Mouse (Mus musculus) embryonic facial prominence, embryonic 11.5 days (tissue): ENCODE data around the gene Dock9. TPM values are rescaled to one million over a fixed set of nuclear protein-coding genes. Genes with fewer than 3 reads are reported as not detected.

Source experiments
- ATAC-seq: fragments of 200-750 bp; cut with Nextera tagmentation; replicated peaks from 2 replicates; pipeline ENCODE4 v1.8.0; 2017; ENCODE audit warnings: low read depth; ENCODE audit not compliant: insufficient number of reproducible peaks, low FRiP score, low TSS enrichment
- DNase-seq: peaks from one replicate; pipeline ENCODE4 v3.0.0-alpha.2; 2015; ENCODE audit warnings: low spot score
- H3K27ac ChIP-seq: fragments of 300-500 bp; sonication (generic); replicated peaks from 2 replicates; pipeline ENCODE4 v1.5.1; 2014; ENCODE audit warnings: mild to moderate bottlenecking, low read depth, low read length, control low read depth
- H3K27me3 ChIP-seq: fragments of 300-500 bp; sonication (generic); 2 replicates; pipeline ENCODE4 v1.6.1; 2014; ENCODE audit warnings: mild to moderate bottlenecking, low read length, moderate library complexity, mixed read lengths; ENCODE audit not compliant: control insufficient read depth, insufficient read depth
- H3K36me3 ChIP-seq: fragments of 300-500 bp; sonication (generic); replicated peaks from 2 replicates; pipeline ENCODE4 v1.6.1; 2014; ENCODE audit warnings: low read depth, mild to moderate bottlenecking, low read length, moderate library complexity, mixed read lengths; ENCODE audit not compliant: control insufficient read depth, insufficient read depth
- H3K4me1 ChIP-seq: fragments of 300-500 bp; sonication (generic); 2 replicates; pipeline ENCODE4 v1.6.1; 2014; ENCODE audit warnings: low read length, mixed read lengths; ENCODE audit not compliant: control insufficient read depth, insufficient read depth
- H3K4me2 ChIP-seq: fragments of 300-500 bp; sonication (generic); 2 replicates; pipeline ENCODE4 v1.6.1; 2014; ENCODE audit warnings: low read depth, mild to moderate bottlenecking, control low read depth, low read length, moderate library complexity
- H3K4me3 ChIP-seq: fragments of 300-500 bp; sonication (generic); 2 replicates; pipeline ENCODE4 v1.5.1; 2014; ENCODE audit warnings: low read depth, low read length, control low read depth
- H3K9ac ChIP-seq: fragments of 300-500 bp; sonication (generic); replicated peaks from 2 replicates; pipeline ENCODE4 v1.6.1; 2014; ENCODE audit warnings: mild to moderate bottlenecking, control low read depth, low read length
- H3K9me3 ChIP-seq: fragments of 300-500 bp; sonication (generic); replicated peaks from 2 replicates; pipeline ENCODE4 v1.6.1; 2016; ENCODE audit warnings: mild to moderate bottlenecking, low read length, inconsistent platforms, mixed read lengths; ENCODE audit not compliant: control insufficient read depth
- WGBS: fragments of 180-500 bp; shearing (Covaris S2); extraction: QIAGEN DNeasy Blood & Tissue Kit; methylation state at CpG from one replicate; pipeline ENCODE4 v1.1.7; 2014; 5-methylcytosine and 5-hydroxymethylcytosine counted together
- polyA plus RNA-seq: library from polyadenylated mRNA; unstranded; fragments of >200 nt; fragmentation: Nextera tagmentation; extraction: Ambion mirVana; gene quantifications from 2 replicates; pipeline ENCODE4 v1.2.1, GENCODE M21; 2014

Dock9 gene
- polyA plus RNA-seq, 1 experiment from 2014 or later: 4.9 TPM

- ATAC-seq (no peak), DNase-seq (no peak)
- whole genome bisulfite sequencing: 73% methylated on average over 9 of the region's 9 CpGs
- H3K9ac ChIP-seq: no peak overlapping the region
- no peak overlapping the region for H3K4me3 ChIP-seq
- no peaks in the 10 kb centered on the region for H3K36me3 ChIP-seq
- no peaks in the 10 kb centered on the region for H3K9me3 ChIP-seq
- H3K4me2 ChIP-seq: no peak overlapping the region
- H3K27ac ChIP-seq: no peak overlapping the region
- no peaks in the 10 kb centered on the region for H3K4me1 ChIP-seq
- H3K27me3 ChIP-seq: no peaks in the 10 kb centered on the region
These were observed 53.7 kb downstream of the Dock9 start for GRCm38 (mm10) chr14:121743787-121744417.

GRCm38 (mm10) chr14:121738431-121739403 is 58.9 kb downstream of the Dock9 start:
- H3K9ac ChIP-seq: no peak overlapping the region
- no peak overlapping the region for H3K27ac ChIP-seq
- no peaks in the 10 kb centered on the region for H3K9me3 ChIP-seq
- no peaks in the 10 kb centered on the region for H3K27me3 ChIP-seq
- DNase-seq: no peak
- no peak for ATAC-seq
- H3K4me2 ChIP-seq: no peak overlapping the region
- H3K4me1 ChIP-seq: no peaks in the 10 kb centered on the region
- H3K36me3 ChIP-seq: no peaks in the 10 kb centered on the region
- 72% methylated on average over 24 of the region's 24 CpGs for WGBS
- no peak overlapping the region for H3K4me3 ChIP-seq

- Histone ChIP-seq H3K9me3 (no peaks in the 10 kb centered on the region), H3K36me3 (no peaks in the 10 kb centered on the region), H3K27ac (no peak overlapping the region), H3K4me2 (no peak overlapping the region), H3K9ac (no peak overlapping the region), H3K4me3 (no peak overlapping the region), H3K4me1 (no peaks in the 10 kb centered on the region), H3K27me3 (no peaks in the 10 kb centered on the region)
- ATAC-seq: no peak
- no peak for DNase-seq
- 85% methylated on average over 8 of the region's 8 CpGs for WGBS
These were observed 60.4 kb downstream of the Dock9 start for GRCm38 (mm10) chr14:121737277-121737676.

GRCm38 (mm10) chr14:121735678-121736077 is 62.0 kb downstream of the Dock9 start:
- no peaks in the 10 kb centered on the region for H3K27me3 ChIP-seq
- 56% methylated on average over 7 of the region's 7 CpGs for WGBS

GRCm38 (mm10) chr14:121734217-121734616 is 63.4 kb downstream of the Dock9 start:
- WGBS: 78% methylated on average over 7 of the region's 7 CpGs

More at GRCm38 (mm10) chr14:121735678-121736077, 62.0 kb downstream of the Dock9 start:
- Histone ChIP-seq H3K27ac (no peak overlapping the region), H3K9me3 (no peaks in the 10 kb centered on the region), H3K4me3 (no peak overlapping the region), H3K9ac (no peak overlapping the region), H3K36me3 (no peaks in the 10 kb centered on the region), H3K4me2 (no peak overlapping the region), H3K4me1 (no peaks in the 10 kb centered on the region)
- no peak for ATAC-seq
- peak; percentile 28 for DNase-seq

GRCm38 (mm10) chr14:121733694-121734093 is 63.9 kb downstream of the Dock9 start:
- Histone ChIP-seq H3K27me3 (no peaks in the 10 kb centered on the region), H3K9ac (no peak overlapping the region), H3K4me3 (no peak overlapping the region), H3K9me3 (no peaks in the 10 kb centered on the region), H3K36me3 (no peaks in the 10 kb centered on the region), H3K4me1 (no peaks in the 10 kb centered on the region), H3K4me2 (no peak overlapping the region), H3K27ac (no peak overlapping the region)
- WGBS: 95% methylated on average over 12 of the region's 12 CpGs
- ATAC-seq (no peak), DNase-seq (no peak)

More at GRCm38 (mm10) chr14:121734217-121734616, 63.4 kb downstream of the Dock9 start:
- ATAC-seq (no peak), DNase-seq (no peak)
- H3K4me1 ChIP-seq: no peaks in the 10 kb centered on the region
- no peak overlapping the region for H3K27ac ChIP-seq
- no peaks in the 10 kb centered on the region for H3K27me3 ChIP-seq
- no peak overlapping the region for H3K4me2 ChIP-seq
- H3K9me3 ChIP-seq: no peaks in the 10 kb centered on the region
- H3K9ac ChIP-seq: no peak overlapping the region
- H3K36me3 ChIP-seq: no peaks in the 10 kb centered on the region
- H3K4me3 ChIP-seq: no peak overlapping the region

- Histone ChIP-seq H3K4me3 (no peak overlapping the region), H3K27me3 (no peaks in the 10 kb centered on the region), H3K4me2 (no peak overlapping the region), H3K9me3 (no peaks in the 10 kb centered on the region), H3K27ac (no peak overlapping the region), H3K9ac (no peak overlapping the region), H3K36me3 (no peaks in the 10 kb centered on the region), H3K4me1 (no peaks in the 10 kb centered on the region)
- ATAC-seq (peak; percentile 24; the same call in 1 of the 2 replicates), DNase-seq (no peak)
- WGBS: 16% methylated on average over 8 of the region's 8 CpGs
These were observed 65.4 kb downstream of the Dock9 start for GRCm38 (mm10) chr14:121732196-121732595.

GRCm38 (mm10) chr14:121731688-121732168 is 65.9 kb downstream of the Dock9 start:
- DNase-seq (peak; percentile 68), ATAC-seq (peak; percentile 79)
- Histone ChIP-seq H3K4me3 (no peak overlapping the region), H3K36me3 (no peaks in the 10 kb centered on the region), H3K9me3 (no peaks in the 10 kb centered on the region), H3K4me2 (no peak overlapping the region), H3K27me3 (no peaks in the 10 kb centered on the region), H3K27ac (no peak overlapping the region), H3K9ac (no peak overlapping the region), H3K4me1 (no peaks in the 10 kb centered on the region)
- 29% methylated on average over 5 of the region's 6 CpGs for WGBS
